Mouse (Mus musculus) E14TG2a.4 (cell line): Measurements from ENCODE around the gene Slc27a3.

Source experiments
- CTCF ChIP-seq: conservative IDR thresholded peaks from 2 replicates; pipeline ENCODE4 v1.5.1; 2014; ENCODE audit warnings: low read length
- NANOG ChIP-seq: IDR thresholded peaks from 2 replicates; pipeline ENCODE4 v1.6.1; 2014; ENCODE audit warnings: borderline replicate concordance, low read length, mixed read lengths
- POU5F1 ChIP-seq: IDR thresholded peaks from 2 replicates; pipeline ENCODE4 v1.6.1; 2014; ENCODE audit warnings: low read length, borderline replicate concordance

DNA sequence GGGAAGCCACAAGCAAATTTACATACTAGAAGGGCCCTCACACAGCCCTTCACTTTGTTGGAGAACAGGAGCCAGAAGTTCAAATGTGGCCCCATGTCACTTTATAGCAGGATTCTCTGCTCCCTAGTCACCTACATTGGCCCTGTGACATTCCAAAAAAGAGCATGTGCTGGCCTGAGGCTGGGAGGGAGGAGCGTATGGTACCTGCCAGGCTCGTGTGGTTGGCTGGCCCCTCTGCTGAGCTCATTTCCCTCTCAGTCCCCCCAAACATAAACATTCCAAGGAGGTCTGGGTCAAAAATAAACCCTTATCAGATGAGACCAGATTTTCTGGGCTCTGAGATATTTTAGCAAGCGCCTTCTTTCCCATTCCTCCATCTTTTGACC lies 23.3 kb upstream of the Slc27a3 start:
- TF ChIP-seq CTCF (no peak), POU5F1 (no peak), NANOG (no peak)
